Mouse (Mus musculus) liver, adult 2 months (tissue): ENCODE results near the gene Tjp3.

Source experiments
- CTCF ChIP-seq: fragments of 200-500 bp; IDR thresholded peaks from 2 replicates; pipeline ENCODE4 v1.5.1; 2011; ENCODE audit warnings: low read depth, low read length, control low read depth
- POLR2A ChIP-seq: fragments of 200-500 bp; IDR thresholded peaks from 2 replicates; pipeline ENCODE4 v1.6.1; 2011; ENCODE audit warnings: low read length, control low read depth; ENCODE audit not compliant: insufficient read depth; ENCODE audit errors: extremely low read depth

- TF ChIP-seq CTCF = no peak
- no peak for TF ChIP-seq POLR2A
These were observed 10.9 kb upstream of the Tjp3 start for GRCm38 (mm10) chr10:81302288-81302687.
